Mouse (Mus musculus) right cerebral cortex, adult 18-20 months (tissue): ENCODE measurements around the gene Nox3.

Experiments
- DNase-seq: peaks from one replicate; pipeline ENCODE4 v3.0.0; 2022; ENCODE audit warnings: mixed read lengths

The Nox3 gene

GRCm38 (mm10) chr17:3602954-3603672, 92.9 kb downstream of the Nox3 start:
- peak; percentile 26 for DNase-seq

- DNase-seq: no peak
Measured at GRCm38 (mm10) chr17:3598393-3598792, 97.7 kb downstream of the Nox3 start.

- no peak for DNase-seq
Measured at GRCm38 (mm10) chr17:3597866-3598265, 98.2 kb downstream of the Nox3 start.

- no peak for DNase-seq
Measured at GRCm38 (mm10) chr17:3597130-3597529, 98.9 kb downstream of the Nox3 start.
